Mouse (Mus musculus): ENCODE measurements around the gene Hic1.

The Hic1 gene

DNA sequence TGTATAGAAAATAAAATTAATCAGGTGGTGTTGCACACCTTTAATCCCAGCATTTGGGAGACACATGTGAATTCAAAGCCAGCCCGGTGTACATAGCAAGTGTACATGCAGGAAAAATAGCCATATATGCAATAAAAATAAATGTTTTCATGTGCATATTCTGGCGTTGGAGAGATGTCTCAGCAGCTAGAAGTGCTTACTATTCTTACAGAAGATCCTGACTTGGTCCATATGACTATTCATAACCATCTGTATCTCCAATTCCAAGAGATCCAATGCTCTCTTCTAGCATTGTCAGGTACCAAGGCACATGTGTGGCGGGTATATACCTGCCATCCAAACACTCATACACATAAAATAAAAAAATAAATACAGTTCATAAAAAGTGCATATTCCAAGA is 42.9 kb downstream of the Hic1 start:
- no peak for DNase-seq (ENCODE audit: extremely low read depth, insufficient read length, low spot score)

DNA sequence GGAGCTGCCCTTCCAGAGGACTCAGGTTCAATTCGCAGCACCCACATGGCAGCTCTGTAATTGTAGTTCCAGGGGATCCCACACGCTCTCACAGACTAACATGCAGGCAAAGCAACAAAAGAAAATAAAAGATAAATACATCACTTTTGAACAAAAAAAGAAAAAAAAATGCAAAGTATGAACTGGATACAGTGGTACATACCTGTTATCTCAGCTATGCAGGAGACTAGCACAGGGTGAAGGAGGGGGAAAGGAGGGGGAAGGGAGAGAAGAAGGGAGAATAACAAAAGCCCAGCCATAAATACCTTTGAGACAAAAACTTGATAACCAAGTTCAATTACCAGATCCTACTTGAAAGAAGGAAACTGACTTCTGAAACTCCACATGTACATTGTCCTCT is 44.9 kb downstream of the Hic1 start:
- DNase-seq (ENCODE audit: extremely low read depth, insufficient read length, low spot score) = no peak

- DNase-seq (ENCODE audit: extremely low read depth, insufficient read length, low spot score) = no peak
These were observed 48.0 kb downstream of the Hic1 start for GRCm38 (mm10) chr11:75121348-75121747.

DNA sequence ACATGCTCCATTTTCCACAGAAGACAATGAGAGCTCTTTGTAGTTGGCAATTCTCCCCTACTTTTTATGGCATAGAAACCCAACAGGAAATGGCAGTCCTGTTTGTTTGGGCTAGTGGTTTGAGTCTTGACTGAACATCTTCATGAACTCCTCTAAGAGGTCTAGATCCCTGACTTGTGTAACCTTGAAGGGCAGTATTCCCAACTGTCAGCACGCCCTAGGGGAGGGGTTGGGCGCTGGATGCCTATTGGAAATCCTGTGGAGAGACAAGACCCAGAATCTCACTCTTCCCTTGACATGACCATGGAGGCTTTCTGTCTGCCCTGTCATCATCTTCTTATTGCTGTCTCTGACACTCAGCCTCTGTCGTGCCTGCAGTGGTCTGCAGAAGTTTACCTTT is 49.5 kb downstream of the Hic1 start:
- no peak for DNase-seq (ENCODE audit: extremely low read depth, insufficient read length, low spot score)

GRCm38 (mm10) chr11:75119298-75119697 is 50.0 kb downstream of the Hic1 start:
- DNase-seq (ENCODE audit: extremely low read depth, insufficient read length, low spot score) = no peak

- no peak for DNase-seq (ENCODE audit: extremely low read depth, insufficient read length, low spot score)
These were observed 51.2 kb downstream of the Hic1 start for GRCm38 (mm10) chr11:75118141-75118540.

GRCm38 (mm10) chr11:75116379-75116778 is 52.9 kb downstream of the Hic1 start:
- DNase-seq (ENCODE audit: extremely low read depth, insufficient read length, low spot score) = no peak
